Comparison of ENCODE assay signal across 10 mouse cellular contexts in the genomic region with DNA sequence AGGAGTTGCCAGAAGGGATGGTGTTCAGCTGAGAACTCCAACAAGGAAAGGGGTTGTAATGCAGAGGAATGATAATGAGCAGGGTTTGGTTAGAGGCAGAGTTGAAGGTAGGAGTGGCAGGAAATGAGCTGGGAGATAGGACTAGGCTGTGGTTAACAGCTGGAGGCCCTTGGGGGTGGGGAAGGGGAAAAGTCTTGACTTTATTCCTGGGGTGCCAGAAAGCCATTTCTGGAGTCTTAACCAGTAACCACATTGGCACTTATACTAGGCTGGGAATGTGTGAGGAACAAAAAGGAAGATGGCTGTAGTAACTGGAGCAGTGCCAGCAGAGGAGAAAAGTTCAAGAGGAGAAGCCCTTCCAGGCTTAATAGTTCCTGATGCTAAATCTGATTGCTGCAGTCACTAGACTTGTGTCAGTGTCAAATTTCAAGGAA. TPM values are rescaled to one million over a fixed set of nuclear protein-coding genes. Genes with fewer than 3 reads are reported as not detected.
A peak's percentile ranks its signal among the peaks of the same experiment; 100 is the strongest.
DNase-seq lines count a peak whose midpoint lies in the region.
"Had no signal": no experiment of that assay in that cellular context is flagged by ENCODE, and none has a peak within 500 bp of the region (broad histone marks: within the 10 kb centered on the region; RNA-seq: fewer than 3 reads in every experiment).

No protein-coding gene starts in this region.

- peak; percentile 26 for DNase-seq in kidney, postnatal 10 days
- DNase-seq in kidney, postnatal 14 days: no peak
- peak; percentile 82 for DNase-seq in ZHBTc4 (ENCODE audit: low read depth, low spot score)
- peak; percentile 61 for DNase-seq in liver
- DNase-seq in testis, postnatal 10 days (ENCODE audit: low spot score): peak; percentile 60
- DNase-seq in cerebellum, adult 8-10 months: no peak
- no peak for DNase-seq in gastrocnemius, postnatal 25 days
- DNase-seq in layer of hippocampus, postnatal 10 days (ENCODE audit: low spot score in 2 of 2): no peak
- DNase-seq: cerebellum, adult 11 months; midbrain, embryonic 14.5 days had no signal

RNA-seq across cellular contexts. Expression of gene Trim26, which starts 7.4 kb away (rescaled TPM):
- total RNA-seq in gastrocnemius, postnatal 25 days (2021): 10 to 100 TPM; 15.2 to 16.7 TPM
- total RNA-seq in layer of hippocampus, postnatal 10 days (2021): 10 to 100 TPM; 22.7 to 28.8 TPM

RNA-seq across cellular contexts. Expression of gene Trim15, which starts 22.7 kb away (rescaled TPM):
- total RNA-seq in gastrocnemius, postnatal 25 days (2021): not detected
- total RNA-seq in layer of hippocampus, postnatal 10 days (2021): not detected

RNA-seq across cellular contexts. Expression of gene Trim10, which starts 25.1 kb away (rescaled TPM):
- under 1 TPM in 1 of 2 experiments, not detected in 1; 0.16 TPM for total RNA-seq in gastrocnemius, postnatal 25 days (2021)
- under 1 TPM in 1 of 2 experiments, not detected in 1; 0.16 TPM for total RNA-seq in layer of hippocampus, postnatal 10 days (2021)

RNA-seq across cellular contexts. Expression of gene H2-M10.6, which starts 32.3 kb away (rescaled TPM):
- total RNA-seq in gastrocnemius, postnatal 25 days (2021): not detected
- not detected for total RNA-seq in layer of hippocampus, postnatal 10 days (2021)

RNA-seq across cellular contexts. Expression of gene Trim40, which starts 45.6 kb away (rescaled TPM):
- total RNA-seq in gastrocnemius, postnatal 25 days (2021): not detected
- not detected for total RNA-seq in layer of hippocampus, postnatal 10 days (2021)

Comparison
In these comparisons a context has a peak if more than half of its experiments do, and no peak if none do; other contexts are left out.
1. DNase-seq: peak in kidney, postnatal 10 days (single experiment), ZHBTc4 (single experiment), liver (single experiment) and testis, postnatal 10 days (single experiment); none in kidney, postnatal 14 days (single experiment), cerebellum, adult 8-10 months (single experiment), gastrocnemius, postnatal 25 days (single experiment) and layer of hippocampus, postnatal 10 days (0 of 2).